Mouse (Mus musculus) embryo, embryonic 9.5 days (tissue): ENCODE measurements around the gene Olfr1463.

ENCODE experiments used
- DNase-seq: peaks from one replicate; pipeline ENCODE4 v3.0.0-alpha.2; 2017; ENCODE audit errors: extremely low spot score

Gene Olfr1463

DNA sequence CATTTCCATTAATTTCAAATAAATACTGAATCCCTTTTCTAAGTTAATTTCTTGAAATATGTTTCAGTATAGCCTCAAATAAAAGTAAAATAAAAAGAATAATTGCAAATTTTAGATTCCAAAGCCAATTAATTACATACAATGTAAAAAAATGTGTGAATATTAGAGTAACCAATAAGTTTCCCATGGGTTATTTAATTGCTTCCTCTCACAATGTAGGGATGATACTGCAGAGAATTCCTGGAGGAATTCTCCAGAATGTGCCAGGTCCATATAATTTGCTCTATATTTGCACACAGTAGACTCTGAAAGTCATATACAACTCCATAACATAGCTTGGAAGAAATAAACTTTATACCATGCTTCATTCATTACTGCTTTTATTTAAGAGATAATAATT, at the start of gene Olfr1463:
Gene Olfr1463 (plus strand): TSS at position 301 of the 400 bp plus-strand sequence.
- no peak for DNase-seq

DNA sequence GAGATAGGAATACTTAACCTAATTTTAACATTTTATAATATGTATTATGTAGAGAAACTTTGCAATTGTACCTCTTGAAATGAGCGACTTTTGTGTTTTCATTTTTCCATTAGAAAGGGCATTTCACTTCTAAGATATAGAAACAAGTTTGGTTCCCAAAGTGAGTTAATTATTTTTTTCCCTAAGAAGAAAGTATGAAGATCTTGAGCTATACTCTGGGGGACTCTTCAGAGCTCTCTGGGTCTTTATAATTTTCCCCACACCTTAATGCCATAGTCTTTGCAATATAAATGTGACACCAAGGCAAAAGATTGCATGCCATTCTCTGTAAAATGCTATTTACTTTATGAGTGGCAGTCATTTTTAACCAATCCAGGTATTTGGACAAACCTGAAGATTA, 45.7 kb upstream of the Olfr1463 start, which contains the start of gene Olfr1462:
Gene Olfr1462 (plus strand): TSS at position 301 of the 400 bp plus-strand sequence.
- no peak for DNase-seq

DNA sequence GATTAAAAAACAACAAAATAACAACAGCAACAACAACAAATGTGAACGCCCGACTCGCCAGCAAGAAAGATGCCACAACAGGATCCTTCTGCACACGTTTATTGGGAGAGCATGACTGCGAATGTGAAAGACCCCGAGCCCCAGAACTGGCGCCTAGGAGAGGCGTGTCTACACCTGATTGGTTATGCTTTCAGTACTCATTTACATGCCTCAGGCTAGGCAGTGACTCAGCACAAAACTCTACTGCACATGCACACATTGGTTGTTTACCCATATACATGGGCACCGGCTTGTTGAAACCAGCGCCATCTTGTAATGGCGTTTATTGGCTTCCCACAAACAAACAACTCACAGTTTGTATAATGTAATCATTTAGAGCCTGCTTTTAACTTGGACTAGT, 9.5 kb upstream of the Olfr1463 start:
- DNase-seq = no peak
